Mouse (Mus musculus): ENCODE data around the gene Vps54. TPM values are rescaled to one million over a fixed set of nuclear protein-coding genes. Genes with fewer than 3 reads are reported as not detected.

Vps54 gene
- polyA plus RNA-seq, 1 experiment from 2014 or later, result 20.7 TPM

DNA sequence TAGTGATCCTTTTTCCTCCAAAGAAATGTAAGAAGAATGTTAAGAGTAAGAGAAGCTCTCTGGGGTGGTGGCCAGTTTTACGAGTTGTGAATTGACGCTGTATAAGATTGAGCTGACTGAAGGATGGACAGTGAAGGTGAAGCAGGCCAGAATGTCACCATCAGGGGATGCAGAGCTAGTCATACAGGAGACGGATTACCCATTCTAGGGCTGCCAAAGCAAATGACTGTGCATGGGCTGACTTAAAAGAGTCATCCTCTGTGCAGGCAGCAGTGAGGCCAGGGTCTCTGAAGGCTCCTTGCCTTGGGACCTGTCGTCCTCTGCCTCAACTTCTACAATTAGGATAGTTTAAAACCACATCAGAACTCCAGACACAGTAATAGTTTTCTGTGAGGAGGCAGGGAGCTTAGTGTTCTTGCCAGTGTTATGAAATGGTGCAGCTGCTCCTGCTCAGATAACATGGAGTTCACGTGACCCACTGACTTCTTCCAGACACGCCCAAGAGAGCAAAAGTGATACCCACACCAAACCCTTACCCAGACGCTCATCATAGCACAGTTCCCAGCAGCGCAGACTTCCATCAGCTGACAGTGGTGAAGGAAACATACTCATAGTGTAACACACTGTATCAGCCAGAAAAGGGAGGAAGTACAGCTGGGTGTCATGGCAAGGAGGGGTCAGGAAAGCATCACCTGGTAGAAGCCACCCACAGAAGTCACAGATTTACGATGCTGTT, 75.0 kb downstream of the Vps54 start:
- no peak overlapping the region for H3K9ac ChIP-seq
- no peak overlapping the region for H3K27ac ChIP-seq
- peaks cover 23% of the 10 kb centered on the region for H3K36me3 ChIP-seq
- no peaks in the 10 kb centered on the region for H3K4me1 ChIP-seq
- H3K4me3 ChIP-seq, result no peak overlapping the region
- 90% methylated on average over 9 of the region's 9 CpGs for WGBS
- no peaks in the 10 kb centered on the region for H3K9me3 ChIP-seq
- ATAC-seq (ENCODE audit: insufficient number of reproducible peaks, insufficient read depth, low FRiP score, low TSS enrichment), result 0 out of 2 replicates have a peak, but pooled peaks have one; percentile 22
- no peaks in the 10 kb centered on the region for H3K27me3 ChIP-seq
- no peak overlapping the region for H3K4me2 ChIP-seq (replicated peaks)

GRCm38 (mm10) chr11:21321577-21321976, 82.5 kb downstream of the Vps54 start:
- Histone ChIP-seq H3K36me3 (peaks cover 32% of the 10 kb centered on the region), H3K4me3 (no peak overlapping the region), H3K9me3 (no peaks in the 10 kb centered on the region), H3K4me2 (replicated peaks) (no peak overlapping the region), H3K4me1 (no peaks in the 10 kb centered on the region), H3K27me3 (no peaks in the 10 kb centered on the region), H3K27ac (no peak overlapping the region), H3K9ac (no peak overlapping the region)
- no peak for ATAC-seq (ENCODE audit: insufficient number of reproducible peaks, insufficient read depth, low FRiP score, low TSS enrichment)
- 73% methylated on average over 3 of the region's 3 CpGs for WGBS

DNA sequence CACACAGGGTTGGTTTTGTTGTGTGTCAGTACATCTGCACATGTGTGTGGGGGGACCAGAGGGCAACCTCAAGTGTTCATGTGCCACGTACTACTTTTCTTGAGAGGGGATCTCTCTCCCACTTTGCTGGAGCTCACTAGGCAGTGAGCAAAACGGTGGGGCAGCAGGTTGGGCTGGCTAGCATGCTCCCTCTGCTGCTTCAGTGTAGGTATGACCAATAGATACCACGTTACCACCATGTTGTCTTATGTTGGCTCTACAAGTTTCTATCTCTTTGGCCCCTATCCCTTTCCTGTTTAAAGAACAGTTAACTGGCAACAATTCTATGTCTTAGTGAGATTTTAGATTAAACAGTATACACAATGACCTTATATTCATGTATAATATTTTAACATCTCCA, 83.3 kb downstream of the Vps54 start:
- 82% methylated on average over 3 of the region's 3 CpGs for WGBS
- no peak overlapping the region for H3K4me2 ChIP-seq (replicated peaks)
- H3K9ac ChIP-seq, result no peak overlapping the region
- H3K36me3 ChIP-seq, result peaks cover 35% of the 10 kb centered on the region
- no peaks in the 10 kb centered on the region for H3K9me3 ChIP-seq
- no peaks in the 10 kb centered on the region for H3K27me3 ChIP-seq
- no peak overlapping the region for H3K4me3 ChIP-seq
- no peak for ATAC-seq (ENCODE audit: insufficient number of reproducible peaks, insufficient read depth, low FRiP score, low TSS enrichment)
- no peaks in the 10 kb centered on the region for H3K4me1 ChIP-seq
- H3K27ac ChIP-seq, result no peak overlapping the region

- Histone ChIP-seq H3K36me3 (peaks cover 57% of the 10 kb centered on the region), H3K4me2 (replicated peaks) (no peak overlapping the region), H3K9me3 (no peaks in the 10 kb centered on the region), H3K4me3 (no peak overlapping the region), H3K4me1 (no peaks in the 10 kb centered on the region), H3K9ac (no peak overlapping the region), H3K27ac (no peak overlapping the region), H3K27me3 (no peaks in the 10 kb centered on the region)
- WGBS, result 91% methylated on average over 5 of the region's 5 CpGs
- ATAC-seq (ENCODE audit: insufficient number of reproducible peaks, insufficient read depth, low FRiP score, low TSS enrichment), result no peak
Measured at GRCm38 (mm10) chr11:21325781-21326180, 86.7 kb downstream of the Vps54 start.

- Histone ChIP-seq H3K4me3 (no peak overlapping the region), H3K4me2 (replicated peaks) (no peak overlapping the region), H3K27me3 (no peaks in the 10 kb centered on the region), H3K36me3 (peaks cover 60% of the 10 kb centered on the region), H3K4me1 (no peaks in the 10 kb centered on the region), H3K9ac (no peak overlapping the region), H3K27ac (no peak overlapping the region), H3K9me3 (no peaks in the 10 kb centered on the region)
- 60% methylated on average over 2 of the region's 2 CpGs for WGBS
- no peak for ATAC-seq (ENCODE audit: insufficient number of reproducible peaks, insufficient read depth, low FRiP score, low TSS enrichment)
Measured at GRCm38 (mm10) chr11:21326770-21327169, 87.7 kb downstream of the Vps54 start.

DNA sequence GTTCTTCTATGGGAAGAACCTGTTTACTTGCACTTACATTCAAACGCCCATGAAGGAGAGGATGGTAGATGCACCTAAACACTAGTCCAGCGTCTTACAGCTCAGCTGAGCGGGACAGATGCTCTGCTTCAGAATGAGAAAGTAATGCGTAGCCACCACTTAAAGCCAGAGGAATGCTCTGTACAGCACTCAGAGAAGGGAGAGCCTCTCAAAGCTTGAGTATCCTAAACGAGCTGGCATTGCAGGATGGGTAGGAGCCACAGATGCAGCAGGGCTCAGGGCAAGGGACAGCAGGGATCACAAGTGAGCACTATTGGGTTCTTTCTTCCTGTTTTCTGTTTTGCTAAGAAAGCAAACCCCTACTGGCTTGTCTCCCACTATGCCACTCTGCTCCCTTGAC, 88.4 kb downstream of the Vps54 start:
- Histone ChIP-seq H3K27me3 (no peaks in the 10 kb centered on the region), H3K4me1 (no peaks in the 10 kb centered on the region), H3K4me2 (replicated peaks) (no peak overlapping the region), H3K9ac (no peak overlapping the region), H3K9me3 (no peaks in the 10 kb centered on the region), H3K27ac (no peak overlapping the region), H3K4me3 (no peak overlapping the region), H3K36me3 (peaks cover 61% of the 10 kb centered on the region)
- 91% methylated on average over 5 of the region's 5 CpGs for WGBS
- no peak for ATAC-seq (ENCODE audit: insufficient number of reproducible peaks, insufficient read depth, low FRiP score, low TSS enrichment)

DNA sequence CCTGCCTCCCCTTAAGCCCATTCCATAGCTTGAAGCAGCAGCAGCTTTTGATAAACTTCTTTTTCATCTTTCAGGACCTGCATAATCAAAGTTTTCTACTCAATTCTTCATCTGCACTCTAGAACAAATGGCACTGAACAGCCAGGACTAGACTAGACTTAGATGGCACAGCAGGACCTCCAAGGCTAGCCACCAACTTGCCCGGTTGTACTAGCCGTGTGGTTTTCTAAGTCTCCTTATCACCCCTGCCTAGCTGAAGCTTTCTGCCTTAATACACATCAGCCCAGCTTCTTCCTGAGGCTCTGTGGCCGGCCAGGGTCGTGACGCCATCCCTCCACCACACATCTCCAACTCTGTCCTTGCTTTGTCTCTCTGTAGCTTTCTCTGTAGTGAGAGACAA, 89.1 kb downstream of the Vps54 start:
- no peak for ATAC-seq (ENCODE audit: insufficient number of reproducible peaks, insufficient read depth, low FRiP score, low TSS enrichment)
- H3K27ac ChIP-seq, result no peak overlapping the region
- peaks cover 65% of the 10 kb centered on the region for H3K36me3 ChIP-seq
- WGBS, result 83% methylated on average over 5 of the region's 5 CpGs
- H3K9me3 ChIP-seq, result no peaks in the 10 kb centered on the region
- no peak overlapping the region for H3K9ac ChIP-seq
- no peak overlapping the region for H3K4me2 ChIP-seq (replicated peaks)
- H3K27me3 ChIP-seq, result no peaks in the 10 kb centered on the region
- no peak overlapping the region for H3K4me3 ChIP-seq
- H3K4me1 ChIP-seq, result no peaks in the 10 kb centered on the region

DNA sequence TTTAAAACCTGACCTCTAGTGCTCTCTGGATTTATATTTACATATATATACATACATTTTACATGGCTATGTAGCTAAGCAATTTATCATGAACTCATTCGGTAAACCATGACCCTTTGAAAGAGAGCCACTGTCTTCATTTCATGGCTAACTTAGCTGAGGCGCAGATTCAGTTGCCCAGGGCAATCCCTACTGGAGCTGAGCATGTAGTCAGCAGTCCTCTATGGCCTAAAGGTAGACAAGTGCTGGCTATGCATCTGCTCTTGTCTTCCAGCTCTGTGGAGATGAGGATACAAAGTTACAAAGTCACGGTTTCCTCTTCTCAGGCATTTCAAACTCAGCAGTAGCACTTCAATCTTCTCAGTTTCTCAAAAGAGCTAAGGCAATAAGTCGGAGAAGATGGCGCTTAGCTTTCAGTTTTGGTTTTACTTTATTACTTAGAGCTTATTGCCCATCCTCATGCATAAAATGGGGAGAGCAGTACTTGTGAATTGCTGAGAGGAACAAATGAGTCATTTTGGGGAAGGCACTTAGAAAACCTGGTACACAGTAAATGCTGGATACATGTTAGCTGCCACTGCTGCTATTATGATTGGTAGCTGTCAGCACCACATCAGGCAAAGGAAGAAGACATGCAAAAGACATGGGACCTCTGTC, 93.7 kb downstream of the Vps54 start:
- Histone ChIP-seq H3K27ac (no peak overlapping the region), H3K4me3 (no peak overlapping the region), H3K4me2 (replicated peaks) (no peak overlapping the region), H3K9ac (no peak overlapping the region), H3K4me1 (no peaks in the 10 kb centered on the region), H3K36me3 (peaks cover 41% of the 10 kb centered on the region), H3K9me3 (no peaks in the 10 kb centered on the region), H3K27me3 (no peaks in the 10 kb centered on the region)
- WGBS, result 93% methylated on average over 5 of the region's 5 CpGs
- ATAC-seq (ENCODE audit: insufficient number of reproducible peaks, insufficient read depth, low FRiP score, low TSS enrichment), result no peak

GRCm38 (mm10) chr11:21337855-21338254, 98.8 kb downstream of the Vps54 start:
- Histone ChIP-seq H3K4me2 (replicated peaks) (no peak overlapping the region), H3K27me3 (no peaks in the 10 kb centered on the region), H3K4me1 (no peaks in the 10 kb centered on the region), H3K9me3 (no peaks in the 10 kb centered on the region), H3K36me3 (peaks cover 2% of the 10 kb centered on the region), H3K4me3 (no peak overlapping the region), H3K27ac (no peak overlapping the region), H3K9ac (no peak overlapping the region)
- no peak for ATAC-seq (ENCODE audit: insufficient number of reproducible peaks, insufficient read depth, low FRiP score, low TSS enrichment)
- 92% methylated on average over 1 of the region's 1 CpGs for WGBS

DNA sequence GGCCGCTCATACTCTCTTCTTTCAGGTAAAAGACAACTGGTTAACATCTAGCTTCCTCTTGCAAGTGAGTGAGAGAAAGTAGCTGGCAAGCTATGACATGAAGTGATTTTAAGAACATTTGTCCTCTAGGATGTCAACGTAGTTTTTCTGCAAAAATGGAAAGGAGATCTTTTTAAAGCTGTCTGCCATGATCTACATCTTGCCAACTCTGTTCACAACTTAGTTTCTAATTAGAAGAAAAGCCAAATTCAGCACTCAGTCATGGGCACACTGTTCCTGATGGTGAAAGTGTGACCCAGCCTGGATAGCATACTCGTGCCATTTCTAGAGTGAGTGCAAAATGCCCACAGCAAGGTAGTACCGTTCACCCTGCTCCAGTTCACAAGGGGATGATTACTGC, 100.0 kb downstream of the Vps54 start:
- Histone ChIP-seq H3K4me1 (no peaks in the 10 kb centered on the region), H3K9me3 (no peaks in the 10 kb centered on the region), H3K27ac (no peak overlapping the region), H3K27me3 (no peaks in the 10 kb centered on the region), H3K4me2 (replicated peaks) (no peak overlapping the region), H3K9ac (no peak overlapping the region), H3K4me3 (no peak overlapping the region), H3K36me3 (peaks cover 8% of the 10 kb centered on the region)
- 84% methylated on average over 4 of the region's 4 CpGs for WGBS
- no peak for ATAC-seq (ENCODE audit: insufficient number of reproducible peaks, insufficient read depth, low FRiP score, low TSS enrichment)

DNA sequence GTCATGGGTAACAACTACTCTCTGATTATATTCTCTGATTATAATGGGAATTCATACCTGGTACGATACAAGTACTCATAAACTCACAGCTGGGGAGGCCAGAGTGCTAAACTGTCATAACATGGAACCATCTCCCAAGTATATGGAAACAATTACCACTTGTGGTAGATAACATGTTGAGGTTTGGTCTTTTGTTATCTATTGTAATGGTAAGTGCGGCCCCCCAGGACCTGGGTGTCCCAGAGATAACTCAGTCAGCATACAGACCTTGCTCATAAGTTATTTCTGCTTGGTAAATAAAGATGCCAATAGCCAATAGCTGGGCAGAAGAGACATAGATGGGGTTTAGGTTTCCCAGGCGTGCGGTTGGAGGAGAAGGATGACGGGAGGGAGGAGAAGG, 104.4 kb downstream of the Vps54 start:
- peaks cover 12% of the 10 kb centered on the region for H3K36me3 ChIP-seq

DNA sequence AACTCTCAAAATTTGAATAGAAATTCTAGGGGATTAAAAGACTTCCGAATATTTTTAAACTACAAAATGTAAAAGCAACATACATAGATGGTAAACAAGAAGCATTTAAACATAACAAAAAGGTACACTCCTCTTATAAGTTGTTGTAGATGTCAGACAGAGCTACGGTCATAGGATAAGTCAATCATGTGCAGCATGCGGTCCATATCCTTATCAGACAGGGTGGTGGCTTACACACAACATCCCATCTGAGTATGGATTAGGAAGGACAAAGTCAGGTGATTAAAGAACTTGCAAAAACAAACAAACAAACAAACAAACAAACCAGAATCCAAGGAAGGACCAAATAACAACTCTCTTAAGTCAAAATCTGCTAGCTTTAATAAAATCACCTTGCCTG, 106.9 kb downstream of the Vps54 start:
- H3K36me3 ChIP-seq, result peaks cover 21% of the 10 kb centered on the region
- no peak for ATAC-seq (ENCODE audit: insufficient number of reproducible peaks, insufficient read depth, low FRiP score, low TSS enrichment)
- no peak overlapping the region for H3K4me2 ChIP-seq (replicated peaks)
- H3K9me3 ChIP-seq, result no peaks in the 10 kb centered on the region
- no peaks in the 10 kb centered on the region for H3K4me1 ChIP-seq
- WGBS, result 89% methylated on average over 3 of the region's 3 CpGs
- no peak overlapping the region for H3K4me3 ChIP-seq
- no peak overlapping the region for H3K27ac ChIP-seq
- H3K9ac ChIP-seq, result no peak overlapping the region
- H3K27me3 ChIP-seq, result no peaks in the 10 kb centered on the region

More for the DNA sequence above, 104.4 kb downstream of the Vps54 start:
- no peak overlapping the region for H3K4me2 ChIP-seq (replicated peaks)
- 93% methylated on average over 5 of the region's 5 CpGs for WGBS
- H3K4me1 ChIP-seq, result no peaks in the 10 kb centered on the region
- H3K27ac ChIP-seq, result no peak overlapping the region
- H3K9ac ChIP-seq, result no peak overlapping the region
- ATAC-seq (ENCODE audit: insufficient number of reproducible peaks, insufficient read depth, low FRiP score, low TSS enrichment), result no peak
- H3K9me3 ChIP-seq, result no peaks in the 10 kb centered on the region
- H3K4me3 ChIP-seq, result no peak overlapping the region
- H3K27me3 ChIP-seq, result no peaks in the 10 kb centered on the region

Measured in embryonic facial prominence, embryonic 12.5 days (tissue).